21 mouse cellular contexts compared by ENCODE assay signal in the genomic region with DNA sequence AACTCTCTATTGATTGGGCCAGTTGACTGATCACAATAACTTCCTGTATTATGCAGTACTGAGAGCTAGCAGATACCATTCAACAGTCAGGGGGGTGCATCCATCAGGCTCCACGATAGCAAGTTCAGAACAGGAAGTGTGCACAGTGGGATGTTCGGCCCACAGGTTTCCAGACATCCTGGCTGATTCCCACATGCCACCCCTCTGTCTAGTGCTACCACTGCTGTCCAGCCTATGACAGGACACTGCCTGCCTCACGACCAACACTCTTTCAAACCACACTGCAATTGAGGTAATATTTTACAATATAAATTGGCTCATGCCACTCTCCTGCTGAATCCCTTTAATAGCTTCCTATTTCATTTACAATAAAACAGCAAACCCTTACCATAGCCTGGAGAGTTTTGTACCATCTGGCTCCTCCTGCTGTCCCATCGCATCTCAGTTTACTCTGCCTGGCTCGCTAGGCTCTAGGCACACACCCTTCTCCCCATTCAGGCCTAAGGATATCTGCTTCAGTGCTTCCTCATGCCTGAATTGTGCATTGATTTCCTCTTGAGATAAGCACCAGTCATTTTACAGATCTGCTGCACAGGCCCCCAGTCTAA.
A peak's percentile ranks its signal among the peaks of the same experiment; 100 is the strongest.
DNase-seq lines count a peak whose midpoint lies in the region; ATAC-seq lines count a peak whose summit lies in the region.
"Had no signal": no experiment of that assay in that cellular context is flagged by ENCODE, and none has a peak within 500 bp of the region (broad histone marks: within the 10 kb centered on the region; RNA-seq: fewer than 3 reads in every experiment).

No protein-coding gene starts in this region.

- no peaks in the 10 kb centered on the region for H3K4me1 ChIP-seq in neural tube, embryonic 12.5 days
- H3K4me1 ChIP-seq: embryonic facial prominence, embryonic 13.5 days; heart, embryonic 12.5 days; midbrain, embryonic 13.5 days had no signal

- ATAC-seq in frontal cortex, adult (ENCODE audit: low TSS enrichment) = peak; percentile 28; the same call in 1 of the 2 replicates
- ATAC-seq in neural tube, embryonic 12.5 days (ENCODE audit: low FRiP score, low read depth) = peak; percentile 29; the same call in 1 of the 2 replicates
- ATAC-seq: intestine, embryonic 16.5 days; midbrain, embryonic 13.5 days had no signal

- no peak overlapping the region for H3K4me2 ChIP-seq in neural tube, embryonic 12.5 days (replicated peaks)
- H3K4me2 ChIP-seq: embryonic facial prominence, embryonic 13.5 days; heart, embryonic 12.5 days; hindbrain, embryonic 14.5 days; midbrain, embryonic 13.5 days had no signal

- peak; percentile 49 to 65 for DNase-seq in cerebellum, adult 18-20 months
- DNase-seq in cerebellum, adult 11 months = no peak
- DNase-seq in frontal cortex, postnatal 10 days (ENCODE audit: low spot score in 2 of 2) = no peak
- DNase-seq in neural tube, embryonic 10.5 days (ENCODE audit: extremely low spot score, low spot score) = no peak
- DNase-seq in layer of hippocampus, adult 9-11 months = peak; percentile 19
- DNase-seq in testis, postnatal 10 days (ENCODE audit: low spot score) = no peak
- DNase-seq: adrenal gland, postnatal 36 days; heart, postnatal 14 days; kidney, postnatal 36 days; left cerebral cortex, postnatal 4 days; liver; lung, postnatal 10 days; right cerebral cortex, postnatal 4 days had no signal

- H3K4me3 ChIP-seq in neural tube, embryonic 12.5 days = no peak overlapping the region
- H3K4me3 ChIP-seq: embryonic facial prominence, embryonic 13.5 days; heart, embryonic 12.5 days; left cerebral cortex, adult 2 months; midbrain, embryonic 13.5 days had no signal

- H3K9me3 ChIP-seq in neural tube, embryonic 12.5 days = no peaks in the 10 kb centered on the region
- H3K9me3 ChIP-seq: embryonic facial prominence, embryonic 13.5 days; heart, embryonic 12.5 days; midbrain, embryonic 13.5 days had no signal

- 65% methylated on average over 5 of the region's 5 CpGs for WGBS in neural tube, embryonic 12.5 days

- no peak overlapping the region for H3K9ac ChIP-seq in neural tube, embryonic 12.5 days
- H3K9ac ChIP-seq: embryonic facial prominence, embryonic 13.5 days; heart, embryonic 12.5 days; hindbrain, embryonic 14.5 days; midbrain, embryonic 13.5 days had no signal

- H3K27ac ChIP-seq in neural tube, embryonic 12.5 days = no peak overlapping the region
- H3K27ac ChIP-seq: embryonic facial prominence, embryonic 13.5 days; hindbrain, embryonic 14.5 days; left cerebral cortex, adult 2 months; midbrain, embryonic 13.5 days had no signal

- H3K36me3 ChIP-seq in neural tube, embryonic 12.5 days = no peaks in the 10 kb centered on the region
- H3K36me3 ChIP-seq: embryonic facial prominence, embryonic 13.5 days; heart, embryonic 12.5 days; midbrain, embryonic 13.5 days had no signal

- H3K27me3 ChIP-seq in neural tube, embryonic 12.5 days (replicated peaks) = no peaks in the 10 kb centered on the region
- H3K27me3 ChIP-seq: embryonic facial prominence, embryonic 13.5 days; heart, embryonic 12.5 days; midbrain, embryonic 13.5 days had no signal

Comparison
In these comparisons a context has a peak if more than half of its experiments do, and no peak if none do; other contexts are left out.
1. DNase-seq: peak in cerebellum, adult 18-20 months (2 of 2) and layer of hippocampus, adult 9-11 months (single experiment); none in cerebellum, adult 11 months (single experiment), frontal cortex, postnatal 10 days (0 of 2), neural tube, embryonic 10.5 days (single experiment) and testis, postnatal 10 days (single experiment).